Mouse (Mus musculus) liver, embryonic 15.5 days (tissue): ENCODE results near the gene Eml1. TPM values are rescaled to one million over a fixed set of nuclear protein-coding genes. Genes with fewer than 3 reads are reported as not detected.

ENCODE experiments used
- ATAC-seq: fragments of 200-750 bp; cut with Nextera tagmentation; 2 replicates; pipeline ENCODE4 v1.8.0; 2017; ENCODE audit warnings: moderate number of reproducible peaks, mild to moderate bottlenecking, moderate library complexity; ENCODE audit not compliant: insufficient read depth
- H3K27ac ChIP-seq: fragments of 300-500 bp; sonication (generic); replicated peaks from 2 replicates; pipeline ENCODE4 v1.5.1; 2015; ENCODE audit warnings: mild to moderate bottlenecking, inconsistent platforms
- H3K27me3 ChIP-seq: fragments of 300-500 bp; sonication (generic); 2 replicates; pipeline ENCODE4 v1.6.1; 2015; ENCODE audit warnings: mild to moderate bottlenecking, inconsistent platforms
- H3K36me3 ChIP-seq: fragments of 300-500 bp; sonication (generic); replicated peaks from 2 replicates; pipeline ENCODE4 v1.6.1; 2015; ENCODE audit warnings: moderate library complexity, mild to moderate bottlenecking, inconsistent platforms
- H3K4me1 ChIP-seq: fragments of 300-500 bp; sonication (generic); replicated peaks from 2 replicates; pipeline ENCODE4 v1.6.1; 2015; ENCODE audit warnings: inconsistent platforms
- H3K4me2 ChIP-seq: fragments of 300-500 bp; sonication (generic); 2 replicates; pipeline ENCODE4 v1.6.1; 2015; ENCODE audit warnings: moderate library complexity, mild to moderate bottlenecking, inconsistent platforms
- H3K4me3 ChIP-seq: fragments of 300-500 bp; sonication (generic); replicated peaks from 2 replicates; pipeline ENCODE4 v1.5.1; 2015; ENCODE audit warnings: mild to moderate bottlenecking, inconsistent platforms
- H3K9ac ChIP-seq: fragments of 300-500 bp; sonication (generic); 2 replicates; pipeline ENCODE4 v1.6.1; 2015; ENCODE audit warnings: moderate library complexity, mild to moderate bottlenecking, inconsistent platforms
- H3K9me3 ChIP-seq: fragments of 300-500 bp; sonication (generic); replicated peaks from 2 replicates; pipeline ENCODE4 v1.6.1; 2016; ENCODE audit warnings: inconsistent platforms
- WGBS: fragments of 180-500 bp; shearing (Covaris S2); methylation state at CpG from one replicate; pipeline ENCODE4 v1.1.7; 2015; ENCODE audit warnings: mixed read lengths; ENCODE audit not compliant: insufficient replicate concordance; 5-methylcytosine and 5-hydroxymethylcytosine counted together
- polyA plus RNA-seq: library from polyadenylated mRNA; unstranded; fragments of >200 nt; fragmentation: Nextera tagmentation; extraction: Ambion mirVana; gene quantifications from 2 replicates; pipeline ENCODE4 v1.2.1, GENCODE M21; 2015

The Eml1 gene
- polyA plus RNA-seq, 1 experiment from 2014 or later: 5.5 TPM

DNA sequence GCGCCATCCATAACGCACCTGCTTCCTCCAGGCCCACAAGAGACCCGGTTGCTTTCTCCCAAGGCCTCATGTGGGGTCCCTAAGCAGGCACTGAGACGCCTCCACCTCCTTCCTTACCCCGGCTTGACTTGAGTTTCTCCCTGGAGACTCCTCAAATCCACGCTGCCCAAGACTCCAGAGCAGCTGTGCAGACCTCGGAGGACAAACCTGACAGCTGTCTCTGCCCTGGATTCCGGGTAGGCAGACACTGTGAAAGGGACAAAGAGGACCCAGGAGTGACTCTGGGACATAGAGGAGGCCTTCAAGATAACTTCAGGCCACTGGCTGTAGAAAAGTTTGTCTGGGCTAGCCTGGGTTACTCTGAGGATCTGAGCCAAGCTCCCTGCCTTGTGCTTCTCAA lies 3.9 kb downstream of the Eml1 start:
- no peaks in the 10 kb centered on the region for H3K36me3 ChIP-seq
- H3K4me2 ChIP-seq: no peak overlapping the region
- ATAC-seq: no peak
- no peak overlapping the region for H3K4me3 ChIP-seq
- H3K4me1 ChIP-seq: no peaks in the 10 kb centered on the region
- H3K27ac ChIP-seq: no peak overlapping the region
- 50% methylated on average over 8 of the region's 8 CpGs for WGBS
- H3K9ac ChIP-seq: no peak overlapping the region
- no peaks in the 10 kb centered on the region for H3K9me3 ChIP-seq
- H3K27me3 ChIP-seq: no peaks in the 10 kb centered on the region

DNA sequence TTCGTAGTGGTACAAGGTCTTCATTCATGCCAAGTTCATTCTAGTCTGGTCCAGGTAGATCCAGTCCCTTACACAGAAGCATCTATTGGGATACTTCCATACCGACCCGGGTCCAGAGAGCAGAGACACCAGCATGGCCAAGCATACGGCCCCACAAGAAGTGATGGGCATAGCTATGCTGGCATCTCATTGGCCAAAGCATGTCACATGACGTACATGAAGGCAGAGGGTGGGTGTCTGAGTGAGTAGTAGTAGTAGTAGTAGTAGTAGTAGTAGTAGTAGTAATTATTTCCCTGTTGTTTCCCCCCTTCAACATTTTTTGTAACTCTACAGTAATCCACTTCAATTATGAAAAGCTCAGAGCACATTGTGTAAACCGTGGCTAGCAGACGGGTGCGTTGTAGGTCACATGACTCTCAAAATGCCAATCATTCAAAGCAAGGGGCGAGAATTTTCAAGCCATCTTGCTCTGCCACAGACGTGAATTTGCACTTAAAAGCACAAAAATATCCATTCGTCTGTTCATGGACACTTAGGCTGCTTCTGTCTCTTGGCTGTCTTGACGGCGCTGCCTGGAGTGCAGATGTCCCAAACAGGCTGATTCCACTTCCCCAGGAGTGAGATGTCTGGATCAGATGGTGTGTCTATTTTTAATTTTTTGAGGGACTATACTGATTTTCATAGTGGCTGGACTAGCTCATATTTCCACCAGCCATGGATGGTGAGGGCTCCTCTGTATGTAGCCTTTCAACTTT lies 7.8 kb downstream of the Eml1 start:
- Histone ChIP-seq H3K9me3 (no peaks in the 10 kb centered on the region), H3K4me3 (no peak overlapping the region), H3K4me2 (no peak overlapping the region), H3K27me3 (no peaks in the 10 kb centered on the region), H3K9ac (no peak overlapping the region), H3K4me1 (no peaks in the 10 kb centered on the region), H3K36me3 (no peaks in the 10 kb centered on the region), H3K27ac (no peak overlapping the region)
- ATAC-seq: no peak
- 74% methylated on average over 13 of the region's 13 CpGs for WGBS

DNA sequence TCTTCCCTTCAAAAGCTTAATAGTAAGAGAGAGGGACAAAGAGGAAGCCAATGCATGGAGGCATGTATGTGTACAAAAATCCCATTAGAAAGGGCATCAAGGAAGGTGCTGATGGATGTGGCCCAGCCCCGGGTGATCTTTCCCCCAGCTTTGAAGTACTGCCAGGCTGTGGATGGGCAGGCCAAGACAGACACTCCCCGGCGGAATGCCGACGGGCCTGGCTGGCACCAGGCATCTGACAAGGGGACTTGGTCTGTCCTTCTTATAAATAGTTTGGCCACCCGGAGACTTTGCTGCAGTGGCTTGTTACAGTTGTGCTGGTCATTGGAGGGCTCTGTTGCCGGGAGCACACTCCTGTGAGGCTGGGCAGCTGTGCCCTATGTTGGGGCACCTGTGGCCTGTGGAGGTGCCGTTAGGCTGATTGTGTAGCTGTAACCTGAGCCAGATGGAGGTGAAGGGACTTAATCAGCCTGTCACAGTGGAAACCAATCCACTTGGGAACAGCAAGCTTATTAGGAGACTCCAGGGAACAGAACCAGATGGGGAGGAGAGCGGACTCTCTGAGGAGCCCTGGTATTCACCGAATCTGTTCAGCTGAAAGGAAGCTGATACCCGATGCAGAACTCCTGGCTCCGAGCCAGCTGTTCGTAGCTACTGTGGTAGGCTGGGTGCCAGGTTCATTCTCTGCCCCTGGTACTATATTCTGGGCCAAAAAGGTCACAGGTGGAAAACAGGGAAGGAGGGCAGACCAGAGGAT lies 15.9 kb downstream of the Eml1 start:
- Histone ChIP-seq H3K36me3 (no peaks in the 10 kb centered on the region), H3K9me3 (no peaks in the 10 kb centered on the region), H3K4me2 (no peak overlapping the region), H3K27me3 (no peaks in the 10 kb centered on the region), H3K9ac (no peak overlapping the region), H3K4me3 (no peak overlapping the region), H3K27ac (no peak overlapping the region), H3K4me1 (no peaks in the 10 kb centered on the region)
- no peak for ATAC-seq
- 67% methylated on average over 13 of the region's 13 CpGs for WGBS

DNA sequence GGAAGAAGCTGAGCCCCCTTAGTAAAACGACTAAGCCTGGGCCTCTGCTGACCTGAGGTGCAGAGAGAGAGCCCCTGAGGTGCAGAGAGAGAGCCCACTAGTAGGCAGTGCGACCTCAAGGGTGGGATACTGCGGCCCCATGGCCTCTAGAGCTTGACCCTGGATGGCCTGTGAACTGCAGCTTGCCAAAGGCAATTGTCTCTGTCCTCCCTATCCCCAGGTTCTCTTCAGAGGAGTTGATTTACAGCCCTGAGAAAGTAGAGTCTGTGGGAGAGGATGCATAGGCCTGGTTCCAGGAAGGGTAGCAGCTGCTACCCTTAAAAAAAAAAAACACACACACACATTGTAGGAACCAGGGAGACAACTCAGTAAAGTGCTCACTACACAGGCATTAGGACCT lies 19.0 kb downstream of the Eml1 start:
- WGBS: 37% methylated on average over 3 of the region's 3 CpGs
- H3K9me3 ChIP-seq: no peaks in the 10 kb centered on the region
- H3K4me3 ChIP-seq: no peak overlapping the region
- H3K4me2 ChIP-seq: no peak overlapping the region
- H3K4me1 ChIP-seq: no peaks in the 10 kb centered on the region
- ATAC-seq: no peak
- no peaks in the 10 kb centered on the region for H3K36me3 ChIP-seq
- no peak overlapping the region for H3K27ac ChIP-seq
- H3K27me3 ChIP-seq: no peaks in the 10 kb centered on the region
- H3K9ac ChIP-seq: no peak overlapping the region

DNA sequence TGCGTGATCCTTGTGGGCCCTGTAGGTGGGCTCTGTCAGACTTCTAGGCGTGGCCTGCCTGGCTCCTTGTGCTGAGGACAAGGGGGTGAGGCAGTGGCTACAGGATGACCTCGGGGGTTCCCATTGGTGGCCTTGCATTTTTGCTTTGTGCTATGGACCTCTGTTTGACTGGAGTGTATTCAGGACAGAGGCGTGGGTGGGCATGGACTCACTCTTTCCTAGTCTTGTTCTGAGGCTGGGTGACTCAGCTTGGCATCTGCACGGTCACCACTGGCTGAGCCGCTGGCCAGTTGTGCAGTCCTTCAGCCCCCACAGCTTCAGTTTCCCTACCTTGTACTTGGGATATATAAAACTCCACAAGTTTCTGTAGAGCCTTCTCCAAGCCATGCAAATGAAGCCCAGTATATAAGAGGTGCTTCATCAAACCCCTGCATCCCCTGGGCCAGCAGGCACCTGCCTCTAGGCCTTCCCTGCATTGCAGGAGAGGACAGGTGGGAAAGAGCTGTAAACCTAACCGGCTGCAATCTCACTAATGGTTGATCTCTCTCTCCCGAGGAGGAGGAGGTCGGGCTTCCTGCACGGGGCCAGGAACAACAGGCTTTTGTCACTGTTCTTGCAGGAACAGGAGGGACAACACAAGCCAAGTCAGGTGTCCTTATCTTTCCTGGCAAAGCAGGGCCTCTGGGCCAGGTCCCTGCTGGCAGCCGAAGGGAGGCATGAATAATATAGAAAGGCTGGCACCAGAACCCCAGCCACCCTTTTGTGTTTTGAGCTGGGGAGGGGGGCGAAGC lies 21.7 kb downstream of the Eml1 start:
- no peaks in the 10 kb centered on the region for H3K36me3 ChIP-seq
- no peaks in the 10 kb centered on the region for H3K4me1 ChIP-seq
- 51% methylated on average over 12 of the region's 12 CpGs for WGBS
- H3K9ac ChIP-seq: no peak overlapping the region
- no peak overlapping the region for H3K4me2 ChIP-seq
- H3K27ac ChIP-seq: no peak overlapping the region
- no peak overlapping the region for H3K4me3 ChIP-seq
- no peaks in the 10 kb centered on the region for H3K27me3 ChIP-seq
- ATAC-seq: no peak
- H3K9me3 ChIP-seq: no peaks in the 10 kb centered on the region

DNA sequence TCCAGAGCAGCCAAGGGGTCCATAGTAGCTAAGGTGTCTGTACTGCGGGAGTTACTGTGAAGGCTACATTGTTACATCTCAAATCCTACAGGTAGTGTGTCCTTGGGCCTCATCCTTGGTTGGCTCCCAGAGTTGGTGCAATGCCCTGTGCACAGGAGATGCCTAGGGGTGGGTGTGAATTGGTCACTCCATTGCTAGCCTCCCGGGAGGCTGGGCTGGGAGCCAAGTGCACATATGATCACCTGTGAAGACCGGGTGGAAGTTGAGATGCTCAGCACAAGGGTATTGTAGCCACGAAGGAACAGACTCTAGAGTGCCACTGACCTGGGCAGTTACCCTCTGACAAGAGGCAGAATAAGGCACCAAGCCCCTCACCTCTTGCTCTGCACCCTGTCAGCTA lies 22.3 kb downstream of the Eml1 start:
- ATAC-seq: no peak
- WGBS: 72% methylated on average over 4 of the region's 4 CpGs
- Histone ChIP-seq H3K27ac (no peak overlapping the region), H3K36me3 (no peaks in the 10 kb centered on the region), H3K9ac (no peak overlapping the region), H3K4me1 (no peaks in the 10 kb centered on the region), H3K4me2 (no peak overlapping the region), H3K9me3 (no peaks in the 10 kb centered on the region), H3K4me3 (no peak overlapping the region), H3K27me3 (no peaks in the 10 kb centered on the region)

DNA sequence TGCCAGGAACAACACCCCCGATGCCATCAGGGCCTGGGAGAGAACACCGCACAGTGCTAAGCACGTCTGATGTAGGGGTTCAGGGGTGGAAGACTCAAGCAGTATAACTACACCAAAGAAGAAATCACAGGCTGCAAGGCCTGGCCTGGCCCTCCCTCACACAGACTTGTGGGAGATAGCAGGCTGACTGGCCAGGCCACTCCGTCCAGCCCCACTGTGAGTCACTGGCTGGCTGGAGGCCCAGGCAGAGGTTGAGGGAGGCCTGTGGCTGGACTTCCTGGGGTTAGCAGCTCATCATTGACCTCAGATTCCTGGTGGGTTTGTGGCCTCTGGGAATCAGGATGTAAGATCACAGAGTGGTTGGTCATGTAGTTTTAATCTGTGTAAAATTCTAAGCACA lies 22.9 kb downstream of the Eml1 start:
- H3K27ac ChIP-seq: no peak overlapping the region
- no peaks in the 10 kb centered on the region for H3K9me3 ChIP-seq
- H3K4me1 ChIP-seq: no peaks in the 10 kb centered on the region
- H3K4me3 ChIP-seq: no peak overlapping the region
- H3K36me3 ChIP-seq: no peaks in the 10 kb centered on the region
- ATAC-seq: no peak
- no peaks in the 10 kb centered on the region for H3K27me3 ChIP-seq
- 60% methylated on average over 4 of the region's 4 CpGs for WGBS
- no peak overlapping the region for H3K9ac ChIP-seq
- H3K4me2 ChIP-seq: no peak overlapping the region

DNA sequence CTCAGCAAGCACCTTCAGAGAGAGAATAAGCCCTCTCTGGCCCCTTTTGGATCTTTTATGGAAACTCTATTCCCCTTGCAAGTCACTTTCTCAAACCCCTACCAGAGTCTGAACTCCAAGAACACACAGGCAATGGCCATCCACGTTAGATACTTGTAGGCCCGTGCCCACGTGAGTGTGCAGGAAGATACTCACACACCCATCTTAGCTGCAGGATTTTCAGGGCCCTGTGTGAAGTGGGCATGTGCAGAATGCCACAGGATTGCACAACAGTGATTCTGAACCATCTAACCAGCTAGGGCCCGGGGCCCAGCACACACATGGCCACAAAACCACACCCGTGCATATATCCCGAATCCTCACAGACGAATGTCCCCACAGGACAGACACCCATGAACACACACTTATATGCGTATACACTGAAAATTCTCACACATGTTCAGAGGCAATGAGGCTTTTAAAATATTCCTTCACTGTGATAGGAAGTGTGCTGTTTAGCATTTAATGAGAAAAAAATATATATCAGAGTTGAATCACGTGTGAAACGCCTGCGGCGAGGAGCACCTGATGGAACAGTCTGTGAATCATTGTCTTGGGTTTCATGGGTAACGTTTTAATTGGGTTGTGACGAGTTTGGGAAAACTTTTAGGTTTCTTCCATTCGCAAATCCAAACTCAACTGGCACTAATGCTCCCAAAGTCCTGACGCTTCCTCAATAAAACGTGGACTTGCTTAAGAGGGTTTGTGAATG lies 24.0 kb downstream of the Eml1 start:
- Histone ChIP-seq H3K36me3 (no peaks in the 10 kb centered on the region), H3K27me3 (no peaks in the 10 kb centered on the region), H3K27ac (no peak overlapping the region), H3K4me1 (no peaks in the 10 kb centered on the region), H3K9ac (no peak overlapping the region), H3K4me3 (no peak overlapping the region), H3K4me2 (no peak overlapping the region), H3K9me3 (no peaks in the 10 kb centered on the region)
- ATAC-seq: no peak
- 70% methylated on average over 17 of the region's 17 CpGs for WGBS

DNA sequence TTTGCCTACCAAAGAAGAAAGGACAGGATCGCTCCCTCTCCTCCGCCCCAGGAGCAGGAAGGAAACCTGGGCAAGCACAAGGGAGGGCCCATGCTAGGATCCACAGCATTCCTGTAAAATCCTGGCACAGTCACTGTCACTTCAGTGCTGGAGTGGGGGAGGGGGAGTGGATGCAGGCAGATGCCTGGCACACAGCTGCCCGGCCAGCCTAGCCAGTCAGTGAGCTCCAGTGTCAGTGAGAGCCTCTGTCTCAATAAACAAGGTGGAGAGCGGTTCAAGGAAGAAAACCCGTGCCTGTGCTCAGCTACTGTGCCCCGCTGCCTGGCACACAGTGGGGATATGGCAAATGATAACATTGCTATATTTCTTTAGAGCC lies 24.5 kb downstream of the Eml1 start:
- 56% methylated on average over 6 of the region's 6 CpGs for WGBS
- Histone ChIP-seq H3K4me2 (no peak overlapping the region), H3K27me3 (no peaks in the 10 kb centered on the region), H3K36me3 (no peaks in the 10 kb centered on the region), H3K4me1 (no peaks in the 10 kb centered on the region), H3K9ac (no peak overlapping the region), H3K4me3 (no peak overlapping the region), H3K9me3 (no peaks in the 10 kb centered on the region), H3K27ac (no peak overlapping the region)
- no peak for ATAC-seq

DNA sequence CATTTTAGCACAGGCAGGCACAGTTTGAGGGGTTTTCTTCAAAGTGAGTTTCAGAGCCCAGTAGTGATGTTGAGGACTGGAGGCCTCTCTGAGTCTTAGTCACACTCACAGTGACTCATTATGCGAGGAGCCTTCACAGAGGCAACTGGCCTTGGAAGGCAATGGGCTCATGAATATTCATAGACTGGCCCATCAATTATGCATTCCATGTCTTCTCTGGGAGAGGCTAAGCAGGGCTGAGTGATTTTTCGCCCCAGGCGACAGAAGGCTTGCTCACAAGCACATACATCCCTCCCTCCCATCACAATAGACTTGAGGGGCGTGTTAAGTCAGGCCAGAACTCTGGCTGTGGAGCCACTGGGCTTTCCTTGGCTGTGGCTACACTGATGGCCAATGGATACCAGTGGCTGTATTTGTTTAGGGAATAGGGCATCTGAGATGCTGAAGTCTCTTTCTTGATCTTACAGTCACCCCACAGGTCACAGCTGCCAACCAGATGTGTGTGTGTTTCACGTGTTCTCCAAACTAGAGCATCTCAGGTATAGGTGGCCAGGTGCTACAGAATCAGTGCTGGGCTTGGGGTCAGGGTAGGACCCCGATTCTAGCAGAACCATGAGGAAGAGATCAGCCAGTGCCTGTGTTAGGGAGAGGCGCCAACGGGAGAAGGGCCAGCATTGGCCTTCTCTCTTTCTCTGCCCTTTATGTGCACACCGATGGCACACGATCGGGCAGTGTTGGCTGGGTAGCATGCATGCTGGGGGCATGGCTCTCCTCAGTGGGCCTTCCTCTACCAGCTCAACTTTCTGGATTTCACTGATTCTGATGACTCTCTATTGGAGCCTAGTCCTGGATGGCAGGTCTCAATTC lies 25.6 kb downstream of the Eml1 start:
- Histone ChIP-seq H3K4me3 (no peak overlapping the region), H3K4me2 (no peak overlapping the region), H3K36me3 (no peaks in the 10 kb centered on the region), H3K9ac (no peak overlapping the region), H3K27ac (no peak overlapping the region), H3K27me3 (no peaks in the 10 kb centered on the region), H3K9me3 (no peaks in the 10 kb centered on the region), H3K4me1 (no peaks in the 10 kb centered on the region)
- WGBS: 72% methylated on average over 11 of the region's 11 CpGs
- ATAC-seq: no peak
